ENCODE assay signal across 27 mouse cellular contexts in genomic region chr19:25271591-25271990, GRCm38 (mm10). TPM values are rescaled to one million over a fixed set of nuclear protein-coding genes. Genes with fewer than 3 reads are reported as not detected.
DNase-seq lines count a peak whose midpoint lies in the region; ATAC-seq lines count a peak whose summit lies in the region.
"Had no signal": no experiment of that assay in that cellular context is flagged by ENCODE, and none has a peak within 500 bp of the region (broad histone marks: within the 10 kb centered on the region; RNA-seq: fewer than 3 reads in every experiment).

No protein-coding gene starts in this region.

- 0 out of 2 replicates have a peak, but pooled peaks cover 4% of the 10 kb centered on the region for H3K9me3 ChIP-seq in heart, embryonic 12.5 days (replicated peaks)
- H3K9me3 ChIP-seq in kidney, embryonic 14.5 days (ENCODE audit: control insufficient read depth, low read length) = 0 out of 2 replicates have a peak, but pooled peaks cover 3% of the 10 kb centered on the region
- no peaks in the 10 kb centered on the region for H3K9me3 ChIP-seq in embryonic facial prominence, embryonic 10.5 days
- H3K9me3 ChIP-seq: forebrain, embryonic 13.5 days; heart, embryonic 15.5 days; intestine, embryonic 15.5 days; midbrain, embryonic 13.5 days; neural tube, embryonic 13.5 days had no signal

- ATAC-seq in heart, embryonic 12.5 days (ENCODE audit: insufficient number of reproducible peaks, low FRiP score) = no peak
- no peak for ATAC-seq in kidney, embryonic 14.5 days (ENCODE audit: low FRiP score, low TSS enrichment)
- ATAC-seq: CD4-positive, CD25-positive, alpha-beta regulatory T cell, adult 4 months; forebrain, embryonic 13.5 days; hindbrain, embryonic 16.5 days; intestine, embryonic 15.5 days; lung, postnatal 0 days; midbrain, embryonic 13.5 days had no signal

- 0 out of 2 replicates have a peak, but pooled peaks cover 2% of the 10 kb centered on the region for H3K27me3 ChIP-seq in heart, embryonic 12.5 days (replicated peaks)
- H3K27me3 ChIP-seq in kidney, embryonic 14.5 days (ENCODE audit: control insufficient read depth, insufficient read depth, low read length) = no peaks in the 10 kb centered on the region
- H3K27me3 ChIP-seq in embryonic facial prominence, embryonic 10.5 days (replicated peaks; ENCODE audit: low read depth, poor library complexity, severe bottlenecking) = no peaks in the 10 kb centered on the region
- H3K27me3 ChIP-seq: heart, embryonic 15.5 days; intestine, embryonic 15.5 days; limb, embryonic 13.5 days; midbrain, embryonic 13.5 days; neural tube, embryonic 13.5 days had no signal

- H3K4me1 ChIP-seq in heart, embryonic 12.5 days (replicated peaks) = peaks cover 47% of the 10 kb centered on the region
- H3K4me1 ChIP-seq in kidney, embryonic 14.5 days (ENCODE audit: control insufficient read depth, insufficient read depth, low read length) = peaks cover 8% of the 10 kb centered on the region; the same call in 1 of the 2 replicates
- H3K4me1 ChIP-seq in embryonic facial prominence, embryonic 10.5 days = peaks cover 42% of the 10 kb centered on the region
- H3K4me1 ChIP-seq: liver, embryonic 13.5 days; megakaryocyte, embryonic 14.5 days had no signal

- DNase-seq in heart, adult 18-20 months = no peak
- peak; percentile 38 for DNase-seq in kidney, adult 18-20 months
- DNase-seq in embryonic facial prominence, embryonic 10.5 days (ENCODE audit: low spot score) = no peak
- DNase-seq in kidney, postnatal 25 days = peak; percentile 45 to 65
- no peak for DNase-seq in urinary bladder, adult 18-20 months (ENCODE audit: low spot score in 2 of 2)
- DNase-seq: adrenal gland, postnatal 36 days; cerebellum, adult 18-20 months; cerebellum, postnatal 10 days; gastrocnemius, postnatal 10 days; liver, embryonic 13.5 days; lung, adult 18-20 months; lung, postnatal 4 days had no signal

- H3K36me3 ChIP-seq in heart, embryonic 12.5 days = peaks cover 3% of the 10 kb centered on the region; the same call in 1 of the 2 replicates
- no peaks in the 10 kb centered on the region for H3K36me3 ChIP-seq in kidney, embryonic 14.5 days (ENCODE audit: control insufficient read depth, insufficient read depth, low read length)
- H3K36me3 ChIP-seq in embryonic facial prominence, embryonic 10.5 days (replicated peaks) = peaks cover 4% of the 10 kb centered on the region
- H3K36me3 ChIP-seq: heart, embryonic 15.5 days; intestine, embryonic 15.5 days; limb, embryonic 13.5 days; liver, embryonic 13.5 days; midbrain, embryonic 13.5 days; neural tube, embryonic 13.5 days had no signal

- no peak overlapping the region for H3K9ac ChIP-seq in heart, embryonic 12.5 days
- H3K9ac ChIP-seq in kidney, embryonic 14.5 days (ENCODE audit: low read depth, low read length) = no peak overlapping the region
- H3K9ac ChIP-seq: forebrain, embryonic 13.5 days; heart, embryonic 15.5 days; intestine, embryonic 15.5 days; limb, embryonic 13.5 days; liver, embryonic 13.5 days; midbrain, embryonic 13.5 days; neural tube, embryonic 13.5 days had no signal

- H3K27ac ChIP-seq in heart, embryonic 12.5 days (ENCODE audit: poor library complexity, severe bottlenecking) = peak overlapping the region; percentile 92; the same call in 1 of the 2 replicates
- no peak overlapping the region for H3K27ac ChIP-seq in kidney, embryonic 14.5 days (ENCODE audit: low read depth, low read length)
- peak overlapping the region; percentile 54; the same call in 1 of the 2 replicates for H3K27ac ChIP-seq in embryonic facial prominence, embryonic 10.5 days (replicated peaks)
- H3K27ac ChIP-seq: forebrain, embryonic 13.5 days; heart, embryonic 15.5 days; intestine, embryonic 15.5 days; layer of hippocampus, adult 2 months; left cerebral cortex, adult 2 months; limb, embryonic 13.5 days; liver, embryonic 13.5 days; midbrain, embryonic 13.5 days; neural tube, embryonic 13.5 days had no signal

- WGBS in heart, embryonic 12.5 days = 36% methylated on average over 9 of the region's 9 CpGs
- WGBS in kidney, embryonic 14.5 days = 40% methylated on average over 9 of the region's 9 CpGs
- 53% methylated on average over 9 of the region's 9 CpGs for WGBS in embryonic facial prominence, embryonic 10.5 days

- no peak overlapping the region for H3K4me3 ChIP-seq in heart, embryonic 12.5 days
- H3K4me3 ChIP-seq in kidney, embryonic 14.5 days (ENCODE audit: low read length) = no peak overlapping the region
- H3K4me3 ChIP-seq in embryonic facial prominence, embryonic 10.5 days = no peak overlapping the region
- H3K4me3 ChIP-seq: forebrain, embryonic 13.5 days; heart, embryonic 15.5 days; intestine, embryonic 15.5 days; layer of hippocampus, adult 2 months; left cerebral cortex, adult 2 months; limb, embryonic 13.5 days; liver, embryonic 13.5 days; megakaryocyte, embryonic 14.5 days; midbrain, embryonic 13.5 days; neural tube, embryonic 13.5 days had no signal

- H3K4me2 ChIP-seq in heart, embryonic 12.5 days = no peak overlapping the region
- H3K4me2 ChIP-seq in kidney, embryonic 14.5 days (replicated peaks; ENCODE audit: low read depth, low read length) = no peak overlapping the region
- H3K4me2 ChIP-seq: forebrain, embryonic 13.5 days; heart, embryonic 15.5 days; intestine, embryonic 15.5 days; limb, embryonic 13.5 days; liver, embryonic 13.5 days; midbrain, embryonic 13.5 days; neural tube, embryonic 13.5 days had no signal

RNA-seq across cellular contexts. Expression of gene Kank1, which starts 34.8 kb away (rescaled TPM):
- 81.5 and 82.8 TPM in 2 replicates for polyA plus RNA-seq in heart, embryonic 12.5 days (2016; fragmentation: Nextera tagmentation; extraction: Ambion mirVana)
- 10 to 100 TPM; 37.2 to 38.1 TPM for total RNA-seq in heart, adult 18-20 months (2021)
- 14.5 and 23.0 TPM in 2 replicates for polyA plus RNA-seq in kidney, embryonic 14.5 days (2014; fragmentation: Nextera tagmentation; extraction: Ambion mirVana)
- polyA plus RNA-seq in embryonic facial prominence, embryonic 10.5 days (2016; fragmentation: Nextera tagmentation; extraction: Ambion mirVana) = 20.5 and 23.5 TPM in 2 replicates
- total RNA-seq: common myeloid progenitor, adult 5-6 weeks had no signal
- polyA plus RNA-seq: CD4-positive, CD25-positive, alpha-beta regulatory T cell, adult 4 months had no signal

Comparison
In these comparisons a context has a peak if more than half of its experiments do, and no peak if none do; other contexts are left out.
1. DNase-seq: peak in kidney, adult 18-20 months (single experiment) and kidney, postnatal 25 days (2 of 2); none in heart, adult 18-20 months (0 of 2), embryonic facial prominence, embryonic 10.5 days (single experiment) and urinary bladder, adult 18-20 months (0 of 2).